Mouse (Mus musculus) limb, embryonic 11.5 days (tissue): ENCODE results near the gene Tpcn2. TPM values are rescaled to one million over a fixed set of nuclear protein-coding genes. Genes with fewer than 3 reads are reported as not detected.

Source experiments
- ATAC-seq: fragments of 200-750 bp; cut with Nextera tagmentation; 2 replicates; pipeline ENCODE4 v1.8.0; 2017; ENCODE audit warnings: low read depth; ENCODE audit not compliant: insufficient number of reproducible peaks, low FRiP score, low TSS enrichment
- DNase-seq: peaks from one replicate; pipeline ENCODE4 v3.0.0-alpha.2; 2015; ENCODE audit warnings: low spot score
- H3K27ac ChIP-seq: fragments of 300-500 bp; sonication (generic); replicated peaks from 2 replicates; pipeline ENCODE4 v1.5.1; 2014; ENCODE audit warnings: low read depth, mild to moderate bottlenecking, low read length
- H3K27me3 ChIP-seq: fragments of 300-500 bp; sonication (generic); 2 replicates; pipeline ENCODE4 v1.6.1; 2014; ENCODE audit warnings: mild to moderate bottlenecking, low read length, mixed read lengths; ENCODE audit not compliant: control insufficient read depth, insufficient read depth
- H3K36me3 ChIP-seq: fragments of 300-500 bp; sonication (generic); 2 replicates; pipeline ENCODE4 v1.6.1; 2014; ENCODE audit warnings: mild to moderate bottlenecking, low read length, moderate library complexity, mixed read lengths; ENCODE audit not compliant: control insufficient read depth, insufficient read depth
- H3K4me1 ChIP-seq: fragments of 300-500 bp; sonication (generic); 2 replicates; pipeline ENCODE4 v1.6.1; 2014; ENCODE audit warnings: low read length, mixed read lengths; ENCODE audit not compliant: control insufficient read depth, insufficient read depth
- H3K4me2 ChIP-seq: fragments of 300-500 bp; sonication (generic); 2 replicates; pipeline ENCODE4 v1.6.1; 2014; ENCODE audit warnings: low read depth, mild to moderate bottlenecking, moderate library complexity; ENCODE audit not compliant: severe bottlenecking
- H3K4me3 ChIP-seq: fragments of 300-500 bp; sonication (generic); 2 replicates; pipeline ENCODE4 v1.5.1; 2014; ENCODE audit warnings: low read depth, low read length
- H3K9ac ChIP-seq: fragments of 300-500 bp; sonication (generic); 2 replicates; pipeline ENCODE4 v1.6.1; 2014; ENCODE audit warnings: mild to moderate bottlenecking, low read length
- H3K9me3 ChIP-seq: fragments of 300-500 bp; sonication (generic); 2 replicates; pipeline ENCODE4 v1.6.1; 2016; ENCODE audit warnings: low read length; ENCODE audit not compliant: control insufficient read depth
- WGBS: fragments of 180-500 bp; shearing (Covaris S2); extraction: QIAGEN DNeasy Blood & Tissue Kit; methylation state at CpG from one replicate; pipeline ENCODE4 v1.1.7; 2014; 5-methylcytosine and 5-hydroxymethylcytosine counted together
- polyA plus RNA-seq: library from polyadenylated mRNA; unstranded; fragments of >200 nt; fragmentation: Nextera tagmentation; extraction: Ambion mirVana; gene quantifications from 2 replicates; pipeline ENCODE4 v1.2.1, GENCODE M21; 2014

Tpcn2 gene
- polyA plus RNA-seq, 1 experiment from 2014 or later, result 3.2 TPM

- Histone ChIP-seq H3K27me3 (no peaks in the 10 kb centered on the region), H3K9me3 (no peaks in the 10 kb centered on the region; the same call in 1 of the 2 replicates), H3K4me3 (no peak overlapping the region), H3K4me1 (peaks cover 7% of the 10 kb centered on the region; the same call in 1 of the 2 replicates), H3K9ac (no peak overlapping the region), H3K36me3 (no peaks in the 10 kb centered on the region), H3K27ac (0 out of 2 replicates have a peak overlapping the region, but pooled peaks have one; percentile 39), H3K4me2 (no peak overlapping the region)
- ATAC-seq (no peak), DNase-seq (no peak)
- WGBS, result 55% methylated on average over 4 of the region's 4 CpGs
Measured at GRCm38 (mm10) chr7:145198223-145198714, 85.5 kb downstream of the Tpcn2 start.

- Histone ChIP-seq H3K4me2 (no peak overlapping the region), H3K27me3 (no peaks in the 10 kb centered on the region), H3K36me3 (no peaks in the 10 kb centered on the region), H3K27ac (no peak overlapping the region), H3K9me3 (no peaks in the 10 kb centered on the region; the same call in 1 of the 2 replicates), H3K4me3 (no peak overlapping the region), H3K4me1 (peaks cover 7% of the 10 kb centered on the region; the same call in 1 of the 2 replicates), H3K9ac (no peak overlapping the region)
- WGBS, result 37% methylated on average over 3 of the region's 3 CpGs
- ATAC-seq, result no peak
- no peak for DNase-seq
Measured at GRCm38 (mm10) chr7:145197711-145198110, 86.1 kb downstream of the Tpcn2 start.

- H3K27me3 ChIP-seq, result no peaks in the 10 kb centered on the region
- H3K4me1 ChIP-seq, result peaks cover 7% of the 10 kb centered on the region; the same call in 1 of the 2 replicates
- H3K27ac ChIP-seq, result no peak overlapping the region
- H3K36me3 ChIP-seq, result no peaks in the 10 kb centered on the region
- ATAC-seq, result no peak
- no peak overlapping the region for H3K4me2 ChIP-seq
- no peak for DNase-seq
- H3K4me3 ChIP-seq, result no peak overlapping the region
- H3K9ac ChIP-seq, result no peak overlapping the region
- 86% methylated on average over 3 of the region's 3 CpGs for WGBS
- H3K9me3 ChIP-seq, result no peaks in the 10 kb centered on the region; the same call in 1 of the 2 replicates
Measured at GRCm38 (mm10) chr7:145197042-145197441, 86.8 kb downstream of the Tpcn2 start.

- ATAC-seq (no peak), DNase-seq (no peak)
- Histone ChIP-seq H3K4me3 (no peak overlapping the region), H3K4me1 (peaks cover 7% of the 10 kb centered on the region; the same call in 1 of the 2 replicates), H3K27ac (no peak overlapping the region), H3K27me3 (no peaks in the 10 kb centered on the region), H3K9ac (no peak overlapping the region), H3K9me3 (no peaks in the 10 kb centered on the region; the same call in 1 of the 2 replicates), H3K4me2 (no peak overlapping the region), H3K36me3 (no peaks in the 10 kb centered on the region)
- 85% methylated on average over 6 of the region's 6 CpGs for WGBS
Measured at GRCm38 (mm10) chr7:145196340-145196739, 87.5 kb downstream of the Tpcn2 start.

- Histone ChIP-seq H3K9ac (peak overlapping the region; percentile 17; the same call in 1 of the 2 replicates), H3K4me1 (peaks cover 7% of the 10 kb centered on the region; the same call in 1 of the 2 replicates), H3K27me3 (no peaks in the 10 kb centered on the region), H3K4me3 (no peak overlapping the region), H3K4me2 (no peak overlapping the region), H3K9me3 (no peaks in the 10 kb centered on the region), H3K36me3 (no peaks in the 10 kb centered on the region), H3K27ac (no peak overlapping the region; the same call in 1 of the 2 replicates)
- ATAC-seq (no peak), DNase-seq (no peak)
- 51% methylated on average over 5 of the region's 5 CpGs for WGBS
Measured at GRCm38 (mm10) chr7:145195186-145195927, 88.5 kb downstream of the Tpcn2 start.

- Histone ChIP-seq H3K4me1 (peaks cover 9% of the 10 kb centered on the region), H3K4me3 (no peak overlapping the region), H3K9me3 (no peaks in the 10 kb centered on the region), H3K9ac (no peak overlapping the region), H3K27ac (peak overlapping the region; percentile 36; the same call in 1 of the 2 replicates), H3K4me2 (no peak overlapping the region), H3K27me3 (no peaks in the 10 kb centered on the region), H3K36me3 (no peaks in the 10 kb centered on the region)
- DNase-seq (no peak), ATAC-seq (no peak)
- WGBS, result 56% methylated on average over 3 of the region's 3 CpGs
Measured at GRCm38 (mm10) chr7:145194455-145195161, 89.2 kb downstream of the Tpcn2 start.

- no peak overlapping the region for H3K9ac ChIP-seq
- H3K27me3 ChIP-seq, result no peaks in the 10 kb centered on the region
- H3K4me3 ChIP-seq, result no peak overlapping the region
- DNase-seq (no peak), ATAC-seq (no peak)
- H3K27ac ChIP-seq, result no peak overlapping the region
- WGBS, result 78% methylated on average over 6 of the region's 6 CpGs
- no peak overlapping the region for H3K4me2 ChIP-seq
- no peaks in the 10 kb centered on the region for H3K9me3 ChIP-seq
- peaks cover 12% of the 10 kb centered on the region for H3K4me1 ChIP-seq
- H3K36me3 ChIP-seq, result no peaks in the 10 kb centered on the region
Measured at GRCm38 (mm10) chr7:145192836-145193235, 91.0 kb downstream of the Tpcn2 start.

- H3K9ac ChIP-seq, result no peak overlapping the region
- DNase-seq, result no peak
- peaks cover 12% of the 10 kb centered on the region for H3K4me1 ChIP-seq
- H3K4me2 ChIP-seq, result no peak overlapping the region
- no peaks in the 10 kb centered on the region for H3K9me3 ChIP-seq
- no peaks in the 10 kb centered on the region for H3K27me3 ChIP-seq
- no peaks in the 10 kb centered on the region for H3K36me3 ChIP-seq
- no peak overlapping the region for H3K27ac ChIP-seq
- ATAC-seq, result no peak
- no peak overlapping the region for H3K4me3 ChIP-seq
Measured at GRCm38 (mm10) chr7:145190520-145190919, 93.3 kb downstream of the Tpcn2 start.
